Mouse (Mus musculus): ENCODE results near the gene Syt14. TPM values are rescaled to one million over a fixed set of nuclear protein-coding genes. Genes with fewer than 3 reads are reported as not detected.

Syt14 gene
- total RNA-seq, 1 experiment: 8.5 TPM

GRCm38 (mm10) chr1:192851640-192852039, 183.9 kb downstream of the Syt14 start:
- H3K9me3 ChIP-seq (ENCODE audit: control insufficient read depth, insufficient read depth, low read depth, low read length): no peaks in the 10 kb centered on the region
- no peak overlapping the region for H3K9ac ChIP-seq (ENCODE audit: insufficient read depth, low read depth, low read length, poor library complexity, severe bottlenecking)
- no peak overlapping the region for H3K27ac ChIP-seq (ENCODE audit: insufficient read depth, low read depth, low read length, poor library complexity, severe bottlenecking)
- DNase-seq (ENCODE audit: low read depth, low spot score): no peak
- H3K36me3 ChIP-seq (ENCODE audit: control insufficient read depth, insufficient read depth, low read length, poor library complexity, severe bottlenecking): no peaks in the 10 kb centered on the region; the same call in 1 of the 2 replicates
- H3K4me1 ChIP-seq (ENCODE audit: control insufficient read depth in 2 of 2, insufficient read depth in 2 of 2, low read length in 2 of 2, poor library complexity in 1 of 2): peaks cover 0 to 10% of the 10 kb centered on the region in 2 experiments; a peak in 2 of 4 replicates
- in situ Hi-C loops (cut with MboI; ENCODE audit: low sequenced_read_pairs in 2 of 2, unreplicated experiment in 2 of 2): no loop called here
- no peak overlapping the region for H3K4me3 ChIP-seq (ENCODE audit: insufficient read depth in 1 of 2, low read depth in 1 of 2, low read length in 2 of 2, poor library complexity in 1 of 2, severe bottlenecking in 1 of 2)
- TF ChIP-seq MAFK (IDR thresholded peaks at IDR 0.05; ENCODE audit: insufficient read depth, low read depth, low read length): no peak
- no peak for TF ChIP-seq CHD2 (IDR thresholded peaks at IDR 0.05; ENCODE audit: low read depth, low read length)
- TF ChIP-seq ZNF384 (IDR thresholded peaks at IDR 0.05; ENCODE audit: low read depth, low read length): no peak
- no peak for TF ChIP-seq HCFC1 (IDR thresholded peaks at IDR 0.05; ENCODE audit: borderline replicate concordance, insufficient read depth, low read length)
- no peak for TF ChIP-seq ZC3H11A (IDR thresholded peaks at IDR 0.05; ENCODE audit: borderline replicate concordance, low read depth, low read length)

- H3K9ac ChIP-seq (ENCODE audit: insufficient read depth, low read depth, low read length, poor library complexity, severe bottlenecking): no peak overlapping the region
Measured at GRCm38 (mm10) chr1:192851126-192851525, 184.4 kb downstream of the Syt14 start.

GRCm38 (mm10) chr1:192849616-192850015, 186.0 kb downstream of the Syt14 start:
- Histone ChIP-seq H3K9me3 (ENCODE audit: control insufficient read depth, insufficient read depth, low read depth, low read length) (no peaks in the 10 kb centered on the region), H3K4me3 (ENCODE audit: insufficient read depth in 1 of 2, low read depth in 1 of 2, low read length in 2 of 2, poor library complexity in 1 of 2, severe bottlenecking in 1 of 2) (no peak overlapping the region), H3K4me1 (ENCODE audit: control insufficient read depth in 2 of 2, insufficient read depth in 2 of 2, low read length in 2 of 2, poor library complexity in 1 of 2) (peaks cover 0 to 9% of the 10 kb centered on the region in 2 experiments; a peak in 2 of 4 replicates), H3K27ac (ENCODE audit: insufficient read depth, low read depth, low read length, poor library complexity, severe bottlenecking) (no peak overlapping the region), H3K36me3 (ENCODE audit: control insufficient read depth, insufficient read depth, low read length, poor library complexity, severe bottlenecking) (no peaks in the 10 kb centered on the region; the same call in 1 of the 2 replicates), H3K9ac (ENCODE audit: insufficient read depth, low read depth, low read length, poor library complexity, severe bottlenecking) (no peak overlapping the region)
- in situ Hi-C loops (cut with MboI; ENCODE audit: low sequenced_read_pairs in 2 of 2, unreplicated experiment in 2 of 2): no loop called here
- no peak for DNase-seq (ENCODE audit: low read depth, low spot score)
- TF ChIP-seq ZNF384 (IDR thresholded peaks at IDR 0.05; ENCODE audit: low read depth, low read length): no peak
- TF ChIP-seq MAFK (IDR thresholded peaks at IDR 0.05; ENCODE audit: insufficient read depth, low read depth, low read length): no peak
- TF ChIP-seq HCFC1 (IDR thresholded peaks at IDR 0.05; ENCODE audit: borderline replicate concordance, insufficient read depth, low read length): no peak
- no peak for TF ChIP-seq ZC3H11A (IDR thresholded peaks at IDR 0.05; ENCODE audit: borderline replicate concordance, low read depth, low read length)
- no peak for TF ChIP-seq CHD2 (IDR thresholded peaks at IDR 0.05; ENCODE audit: low read depth, low read length)

More at GRCm38 (mm10) chr1:192851126-192851525, 184.4 kb downstream of the Syt14 start:
- in situ Hi-C loops (cut with MboI; ENCODE audit: low sequenced_read_pairs in 2 of 2, unreplicated experiment in 2 of 2): no loop called here
- H3K36me3 ChIP-seq (ENCODE audit: control insufficient read depth, insufficient read depth, low read length, poor library complexity, severe bottlenecking): no peaks in the 10 kb centered on the region; the same call in 1 of the 2 replicates
- no peaks in the 10 kb centered on the region for H3K9me3 ChIP-seq (ENCODE audit: control insufficient read depth, insufficient read depth, low read depth, low read length)
- DNase-seq (ENCODE audit: low read depth, low spot score): no peak
- TF ChIP-seq ZC3H11A (IDR thresholded peaks at IDR 0.05; ENCODE audit: borderline replicate concordance, low read depth, low read length) (no peak), MAFK (IDR thresholded peaks at IDR 0.05; ENCODE audit: insufficient read depth, low read depth, low read length) (no peak), ZNF384 (IDR thresholded peaks at IDR 0.05; ENCODE audit: low read depth, low read length) (no peak), HCFC1 (IDR thresholded peaks at IDR 0.05; ENCODE audit: borderline replicate concordance, insufficient read depth, low read length) (no peak), CHD2 (IDR thresholded peaks at IDR 0.05; ENCODE audit: low read depth, low read length) (no peak)
- H3K4me3 ChIP-seq (ENCODE audit: insufficient read depth in 1 of 2, low read depth in 1 of 2, low read length in 2 of 2, poor library complexity in 1 of 2, severe bottlenecking in 1 of 2): no peak overlapping the region
- H3K27ac ChIP-seq (ENCODE audit: insufficient read depth, low read depth, low read length, poor library complexity, severe bottlenecking): no peak overlapping the region
- H3K4me1 ChIP-seq (ENCODE audit: control insufficient read depth in 2 of 2, insufficient read depth in 2 of 2, low read length in 2 of 2, poor library complexity in 1 of 2): peaks cover 0 to 9% of the 10 kb centered on the region in 2 experiments; a peak in 2 of 4 replicates

- Histone ChIP-seq H3K9ac (ENCODE audit: insufficient read depth, low read depth, low read length, poor library complexity, severe bottlenecking) (no peak overlapping the region), H3K9me3 (ENCODE audit: control insufficient read depth, insufficient read depth, low read depth, low read length) (no peaks in the 10 kb centered on the region), H3K27ac (ENCODE audit: insufficient read depth, low read depth, low read length, poor library complexity, severe bottlenecking) (no peak overlapping the region), H3K36me3 (ENCODE audit: control insufficient read depth, insufficient read depth, low read length, poor library complexity, severe bottlenecking) (no peaks in the 10 kb centered on the region; the same call in 1 of the 2 replicates), H3K4me1 (ENCODE audit: control insufficient read depth in 2 of 2, insufficient read depth in 2 of 2, low read length in 2 of 2, poor library complexity in 1 of 2) (peaks cover 0 to 4% of the 10 kb centered on the region in 2 experiments; a peak in 1 of 4 replicates), H3K4me3 (ENCODE audit: insufficient read depth in 1 of 2, low read depth in 1 of 2, low read length in 2 of 2, poor library complexity in 1 of 2, severe bottlenecking in 1 of 2) (no peak overlapping the region)
- in situ Hi-C loops (cut with MboI; ENCODE audit: low sequenced_read_pairs in 2 of 2, unreplicated experiment in 2 of 2): no loop called here
- TF ChIP-seq MAFK (IDR thresholded peaks at IDR 0.05; ENCODE audit: insufficient read depth, low read depth, low read length) (no peak), CHD2 (IDR thresholded peaks at IDR 0.05; ENCODE audit: low read depth, low read length) (no peak), ZNF384 (IDR thresholded peaks at IDR 0.05; ENCODE audit: low read depth, low read length) (no peak), HCFC1 (IDR thresholded peaks at IDR 0.05; ENCODE audit: borderline replicate concordance, insufficient read depth, low read length) (no peak), ZC3H11A (IDR thresholded peaks at IDR 0.05; ENCODE audit: borderline replicate concordance, low read depth, low read length) (no peak)
- no peak for DNase-seq (ENCODE audit: low read depth, low spot score)
Measured at GRCm38 (mm10) chr1:192847254-192847653, 188.3 kb downstream of the Syt14 start.

Other genes starting within 250 kb of the Syt14 start
- gene Sertad4, start 180.0 kb downstream of the Syt14 start, total RNA-seq (2012; rRNA removed): 1.3 and 1.6 TPM in 2 replicates
- gene Diexf, start 94.5 kb upstream of the Syt14 start, total RNA-seq (2012; rRNA removed): 25.6 and 28.2 TPM in 2 replicates
- 3.6 and 4.8 TPM in 2 replicates for gene Irf6, start 117.3 kb upstream of the Syt14 start, total RNA-seq (2012; rRNA removed)
- gene A130010J15Rik, start 132.3 kb upstream of the Syt14 start, total RNA-seq (2012; rRNA removed): 5.7 and 7.6 TPM in 2 replicates
- 0.21 and 0.67 TPM in 2 replicates for gene Traf3ip3, start 165.9 kb upstream of the Syt14 start, total RNA-seq (2012; rRNA removed)
- 2.9 and 3.5 TPM in 2 replicates for gene Lamb3, start 171.9 kb upstream of the Syt14 start, total RNA-seq (2012; rRNA removed)
- 0.18 TPM in 1 of 2 replicates, not detected in the other for gene Hsd11b1, start 228.3 kb upstream of the Syt14 start, total RNA-seq (2012; rRNA removed)
- gene G0s2, start 237.4 kb upstream of the Syt14 start, total RNA-seq (2012; rRNA removed): 4.8 and 7.3 TPM in 2 replicates

All from ES-E14 (cell line).